Mouse (Mus musculus) olfactory bulb, adult 2 months (tissue): ENCODE data around the gene St14.

Experiments used
- CTCF ChIP-seq: fragments of 200-500 bp; IDR thresholded peaks from 2 replicates; pipeline ENCODE4 v1.5.1; 2012; ENCODE audit warnings: low read depth, mild to moderate bottlenecking, low read length, moderate library complexity; ENCODE audit not compliant: insufficient read depth
- POLR2A ChIP-seq: fragments of 200-500 bp; IDR thresholded peaks from 2 replicates; pipeline ENCODE4 v1.6.1; 2012; ENCODE audit warnings: mild to moderate bottlenecking, low read depth, low read length, moderate library complexity; ENCODE audit not compliant: insufficient read depth

- TF ChIP-seq CTCF (no peak), POLR2A (no peak)
Observed at GRCm38 (mm10) chr9:31115586-31115985, 16.1 kb downstream of the St14 start.
